Mouse (Mus musculus) sigmoid colon, adult 10 weeks (tissue): ENCODE data around the gene Olfr550. TPM values are rescaled to one million over a fixed set of nuclear protein-coding genes. Genes with fewer than 3 reads are reported as not detected.

ENCODE experiments used
- polyA plus RNA-seq: library from polyadenylated mRNA; stranded (reverse); fragments of 350-450 nt; fragmentation: Illumina TruSeq; extraction: RNeasy Lipid Tissue Mini Kit (QIAGEN cat#74804); gene quantifications from one replicate; pipeline ENCODE4 v1.2.3, GENCODE M21; 2014; ENCODE audit warnings: low read depth, low replicate concordance

The Olfr550 gene
- not detected for polyA plus RNA-seq

GRCm38 (mm10) chr7:102571142-102571541 is at the start of gene Olfr550:
TSS of gene Olfr550 (plus strand) at chr7:102571442.

GRCm38 (mm10) chr7:102534449-102534848 is 36.8 kb upstream of the Olfr550 start, which contains the start of gene Olfr547:
TSS of gene Olfr547 (plus strand) at chr7:102534749.

GRCm38 (mm10) chr7:102540596-102540995 is 30.6 kb upstream of the Olfr550 start, which contains the start of gene Olfr548-ps1:
TSS of gene Olfr548-ps1 (plus strand) at chr7:102540896.

GRCm38 (mm10) chr7:102549570-102549969 is 21.7 kb upstream of the Olfr550 start, which contains the start of gene Olfr549:
TSS of gene Olfr549 (plus strand) at chr7:102549870.

GRCm38 (mm10) chr7:102564999-102565997 is 5.9 kb upstream of the Olfr550 start, which contains the start of gene Trim21:
TSS of gene Trim21 (minus strand) at chr7:102565486.

GRCm38 (mm10) chr7:102591786-102592185 is 20.5 kb downstream of the Olfr550 start, which contains the start of gene Olfr551:
TSS of gene Olfr551 (minus strand) at chr7:102591886.

GRCm38 (mm10) chr7:102597378-102598031 is 26.3 kb downstream of the Olfr550 start, which contains the start of gene Olfr552:
TSS of gene Olfr552 (plus strand) at chr7:102597770.

GRCm38 (mm10) chr7:102618118-102618517 is 46.9 kb downstream of the Olfr550 start, which contains the start of gene Olfr553:
TSS of gene Olfr553 (minus strand) at chr7:102618218.

Other genes starting within 250 kb of the Olfr550 start
- gene Rrm1, start 129.7 kb upstream of the Olfr550 start, polyA plus RNA-seq = 39.3 TPM
- not detected for gene Olfr543, start 89.8 kb upstream of the Olfr550 start, polyA plus RNA-seq
- gene Olfr544, start 83.1 kb upstream of the Olfr550 start, polyA plus RNA-seq = not detected
- not detected for gene Olfr545, start 71.9 kb upstream of the Olfr550 start, polyA plus RNA-seq
- gene Olfr547, start 36.7 kb upstream of the Olfr550 start, polyA plus RNA-seq = not detected
- not detected for gene Olfr548-ps1, start 30.5 kb upstream of the Olfr550 start, polyA plus RNA-seq
- not detected for gene Olfr549, start 21.6 kb upstream of the Olfr550 start, polyA plus RNA-seq
- gene Trim21, start 6.0 kb upstream of the Olfr550 start, polyA plus RNA-seq = 18.4 TPM
- not detected for gene Olfr551, start 20.4 kb downstream of the Olfr550 start, polyA plus RNA-seq
- not detected for gene Olfr552, start 26.3 kb downstream of the Olfr550 start, polyA plus RNA-seq
- gene Olfr553, start 46.8 kb downstream of the Olfr550 start, polyA plus RNA-seq = not detected
- not detected for gene Olfr554, start 67.0 kb downstream of the Olfr550 start, polyA plus RNA-seq
- gene Olfr555, start 87.4 kb downstream of the Olfr550 start, polyA plus RNA-seq = not detected
- gene Olfr556, start 93.5 kb downstream of the Olfr550 start, polyA plus RNA-seq = not detected
- 12.6 TPM for gene Trim68, start 115.9 kb downstream of the Olfr550 start, polyA plus RNA-seq
- not detected for gene Olfr557, start 124.5 kb downstream of the Olfr550 start, polyA plus RNA-seq
- gene Olfr558, start 130.8 kb downstream of the Olfr550 start, polyA plus RNA-seq = 5.8 TPM
- not detected for gene Olfr33, start 147.6 kb downstream of the Olfr550 start, polyA plus RNA-seq
- not detected for gene Olfr559, start 156.0 kb downstream of the Olfr550 start, polyA plus RNA-seq
- gene Olfr560, start 187.9 kb downstream of the Olfr550 start, polyA plus RNA-seq = 2.3 TPM
- gene Olfr78, start 188.0 kb downstream of the Olfr550 start, polyA plus RNA-seq = 25.4 TPM
- not detected for gene Olfr561, start 199.8 kb downstream of the Olfr550 start, polyA plus RNA-seq
- not detected for gene Olfr564, start 232.0 kb downstream of the Olfr550 start, polyA plus RNA-seq